Mouse (Mus musculus) Patski (cell line): ENCODE measurements around the gene Clip1. TPM values are rescaled to one million over a fixed set of nuclear protein-coding genes. Genes with fewer than 3 reads are reported as not detected.

Source experiments
- ATAC-seq: fragments of 100-300 bp; one replicate; pipeline ENCODE4 v1.8.0; 2021
- CTCF ChIA-PET: fragments of 350-600 bp; sonication (Branson Sonifier 250); formaldehyde crosslinking; loops from one replicate; lab custom pipeline; 2022; ENCODE audit warnings: inconsistent platforms; lab: Charles Lee
- POLR2A ChIA-PET: fragments of 350-600 bp; sonication (Branson Sonifier 250); formaldehyde crosslinking; loops from one replicate; lab custom pipeline; 2022; ENCODE audit warnings: antibody characterized with exemption, inconsistent platforms; lab: Charles Lee
- DNase-seq: peaks from one replicate; pipeline ENCODE4 v3.0.0-alpha.2; 2011; ENCODE audit warnings: low read depth, low spot score
- H3K27me3 ChIP-seq: fragments of 371-371 bp; one replicate; pipeline ENCODE4 v1.5.1; 2021
- CTCF ChIP-seq: fragments of 100-300 bp; IDR thresholded peaks from one replicate; pipeline ENCODE4 v1.5.1; 2021
- in situ Hi-C: fragments of 300-500 bp; cut with MboI; formaldehyde crosslinking; loops from 3 replicates; pipeline ENCODE4 v1.11.1; 2018; ENCODE audit warnings: low pct_unique_long_range_greater_than_20kb, mixed read lengths
- polyA plus RNA-seq: library from polyadenylated mRNA; unstranded; gene quantifications from one replicate; pipeline ENCODE4 v1.2.3, GENCODE M21; 2021

The Clip1 gene
- polyA plus RNA-seq, 1 experiment from 2014 or later: 51.3 TPM

DNA sequence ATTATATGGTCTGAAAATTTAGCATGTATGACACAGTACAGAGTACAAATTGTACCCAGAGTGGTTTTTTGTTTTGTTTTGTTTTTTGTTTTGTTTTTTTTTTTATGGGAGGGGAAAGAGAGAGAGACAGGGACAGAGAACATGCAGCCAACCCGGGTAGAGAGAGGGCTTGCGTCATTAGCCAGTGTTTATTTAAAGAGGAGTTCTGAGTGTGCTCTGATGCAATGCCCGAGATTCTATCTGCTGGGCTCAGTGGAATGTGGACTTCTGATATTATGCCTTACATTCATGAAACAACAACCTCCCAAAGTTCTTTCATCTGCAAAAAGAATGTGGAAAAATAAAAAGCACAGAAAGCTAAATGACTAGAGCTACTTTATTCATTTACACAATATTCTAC is 9.2 kb downstream of the Clip1 start:
- ATAC-seq (no peak), DNase-seq (no peak)
- POLR2A ChIA-PET: no interaction called here
- TF ChIP-seq CTCF: no peak
- in situ Hi-C loops: no loop called here
- CTCF ChIA-PET: no interaction called here
- H3K27me3 ChIP-seq: no peaks in the 10 kb centered on the region

DNA sequence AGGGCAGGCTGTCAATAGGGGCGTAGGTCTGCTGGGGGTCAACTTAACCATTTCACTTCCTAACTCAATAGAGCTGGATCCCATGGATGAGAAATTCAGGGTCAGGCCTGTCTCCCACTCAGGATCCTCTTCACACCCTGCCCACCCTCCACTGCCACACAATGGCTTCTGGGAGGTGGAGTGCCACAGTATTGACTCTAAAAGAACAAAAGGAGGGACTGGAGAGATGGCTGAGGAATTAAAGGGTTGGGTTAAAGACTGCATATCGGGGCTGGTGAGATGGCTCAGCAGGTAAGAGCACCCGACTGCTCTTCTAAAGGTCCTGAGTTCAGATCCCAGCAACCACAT is 13.0 kb downstream of the Clip1 start:
- TF ChIP-seq CTCF: no peak
- DNase-seq (no peak), ATAC-seq (no peak)
- in situ Hi-C loops: no loop called here
- POLR2A ChIA-PET: interaction anchor here (1.4 kb wide), 1 partner anchor 10 kb away, joined by 5 read pairs; no protein-coding TSS in a partner anchor
- CTCF ChIA-PET: interaction anchor here (0.9 kb wide), 1 partner anchor 29 kb away, joined by 3 read pairs; no protein-coding TSS in a partner anchor
- no peaks in the 10 kb centered on the region for H3K27me3 ChIP-seq

DNA sequence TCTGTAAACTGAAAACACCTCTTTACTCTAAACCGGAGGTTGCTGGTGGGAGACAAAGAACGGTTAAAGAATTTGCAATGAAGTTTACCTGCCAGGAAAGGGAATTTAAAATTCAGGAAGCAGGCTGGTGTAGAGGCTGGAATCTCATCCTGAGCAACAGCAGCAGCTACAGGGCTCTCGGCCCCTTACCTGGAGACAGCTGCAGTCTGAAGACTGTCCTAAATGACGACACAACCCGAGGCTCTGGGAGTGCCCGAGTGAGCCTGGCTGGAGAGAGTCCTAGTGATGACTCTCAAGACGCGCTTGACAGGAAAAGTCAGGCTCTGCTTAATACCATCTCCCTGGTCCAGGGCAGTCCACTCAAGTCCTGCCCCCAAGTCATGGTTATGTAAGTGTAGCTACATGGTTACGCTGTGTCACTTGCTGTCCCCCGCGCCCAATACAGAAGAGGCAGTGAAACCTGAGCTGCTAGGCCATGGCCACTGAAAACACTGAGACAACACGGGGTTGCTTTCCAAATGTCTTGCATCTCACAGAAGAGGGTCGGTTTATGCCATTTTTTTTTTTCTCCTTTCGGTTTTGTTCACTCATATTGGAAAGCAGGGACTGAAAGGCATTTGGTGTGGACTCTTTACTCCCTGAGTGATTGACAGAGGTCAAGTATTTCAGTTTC is 13.5 kb downstream of the Clip1 start:
- no peak for TF ChIP-seq CTCF
- H3K27me3 ChIP-seq: no peaks in the 10 kb centered on the region
- CTCF ChIA-PET: interaction anchor here (0.7 kb wide), 1 partner anchor 9 kb away, joined by 3 read pairs; no protein-coding TSS in a partner anchor
- no peak for ATAC-seq
- in situ Hi-C loops: no loop called here
- POLR2A ChIA-PET: interaction anchor here (1.4 kb wide), 1 partner anchor 10 kb away, joined by 5 read pairs; no protein-coding TSS in a partner anchor
- no peak for DNase-seq

DNA sequence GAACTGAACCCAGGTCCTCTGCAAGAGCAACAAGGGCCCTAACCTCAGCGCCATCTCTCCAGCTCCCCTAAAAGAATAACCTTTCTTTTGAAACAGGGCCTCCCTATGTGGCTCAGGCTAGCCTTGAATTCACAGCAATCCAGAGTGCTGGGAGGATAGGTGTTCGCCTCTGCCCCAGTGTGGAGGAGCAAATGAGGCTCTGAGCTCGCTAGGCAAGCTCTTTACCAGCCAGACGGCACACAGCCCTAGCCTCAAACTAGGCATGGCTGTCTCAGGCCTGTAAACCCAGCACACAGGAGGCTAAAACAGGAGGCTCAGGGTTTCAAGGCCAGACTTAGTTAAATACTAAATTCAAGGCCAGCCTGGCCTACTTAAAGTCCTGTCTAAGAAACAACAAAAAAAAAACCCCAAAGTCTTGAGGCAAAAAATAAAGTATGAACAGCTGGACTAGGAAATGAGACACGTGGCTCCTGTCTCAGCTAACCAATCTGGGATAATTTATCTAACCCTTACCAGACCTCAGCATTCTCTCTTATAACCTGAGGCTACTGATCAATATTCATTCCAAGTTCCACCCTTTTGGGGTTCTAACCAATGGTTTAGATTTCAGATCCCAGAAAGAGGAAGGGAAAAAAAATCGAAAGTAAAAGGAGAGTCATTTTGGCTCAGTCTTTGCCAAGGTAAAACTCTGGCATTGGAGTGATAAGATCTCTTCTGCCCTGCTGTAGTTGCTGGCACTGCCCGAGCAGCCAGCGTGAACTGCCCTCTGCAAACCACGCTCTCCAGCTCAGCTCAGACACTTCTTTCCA is 14.2 kb downstream of the Clip1 start:
- ATAC-seq (no peak), DNase-seq (no peak)
- CTCF ChIA-PET: interaction anchor here (0.7 kb wide), 1 partner anchor 8 kb away, joined by 3 read pairs; no protein-coding TSS in a partner anchor
- TF ChIP-seq CTCF: no peak
- H3K27me3 ChIP-seq: no peaks in the 10 kb centered on the region
- POLR2A ChIA-PET: interaction anchor here (0.5 to 1.4 kb wide), 2 partner anchors 11 to 19 kb away, joined by 5 to 10 read pairs; no protein-coding TSS in a partner anchor
- in situ Hi-C loops: no loop called here

DNA sequence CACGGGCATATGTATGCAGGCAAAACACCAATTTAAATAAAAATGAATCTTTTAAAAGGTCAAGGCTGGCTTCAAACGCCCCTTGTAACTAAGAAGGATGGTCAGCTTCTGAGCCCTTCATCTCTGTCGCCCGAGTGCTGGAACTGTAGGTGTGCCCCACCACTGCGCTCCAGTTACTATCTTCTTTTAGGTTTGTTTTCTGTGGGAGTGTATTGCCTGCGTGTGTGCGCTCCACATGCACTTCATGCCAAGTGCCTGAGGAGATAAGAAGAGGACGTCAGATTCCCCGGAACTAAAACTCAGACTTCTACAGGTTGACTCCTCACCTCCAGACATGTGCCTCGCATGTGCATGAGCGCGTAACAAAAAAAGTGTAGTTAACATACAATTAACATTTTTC is 16.5 kb downstream of the Clip1 start:
- CTCF ChIA-PET: no interaction called here
- no peak for TF ChIP-seq CTCF
- H3K27me3 ChIP-seq: no peaks in the 10 kb centered on the region
- POLR2A ChIA-PET: no interaction called here
- ATAC-seq (no peak), DNase-seq (no peak)
- in situ Hi-C loops: no loop called here

DNA sequence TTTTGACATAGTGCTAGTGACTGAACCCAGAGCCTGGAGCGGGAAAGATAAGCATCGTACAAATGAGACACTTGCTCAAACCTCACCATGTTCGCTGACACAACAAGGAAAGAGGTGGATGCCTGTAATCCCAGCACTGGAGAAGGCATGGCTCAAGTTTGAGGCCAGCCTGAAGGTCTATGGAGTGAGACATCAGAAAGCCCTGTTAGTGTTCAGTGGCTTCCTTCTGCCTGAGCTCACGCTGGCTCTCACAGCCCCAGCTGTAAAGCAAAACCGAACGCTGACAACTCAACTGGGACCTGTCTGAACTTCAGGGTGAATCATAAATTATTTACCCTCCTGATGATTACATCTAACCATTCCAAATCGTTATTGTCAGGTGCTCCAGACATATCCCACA is 18.5 kb downstream of the Clip1 start:
- ChIA-PET POLR2A (no interaction called here), CTCF (interaction anchor here (1.3 kb wide), 1 partner anchor 33 kb away, joined by 3 read pairs; no protein-coding TSS in a partner anchor)
- H3K27me3 ChIP-seq: no peaks in the 10 kb centered on the region
- in situ Hi-C loops: no loop called here
- DNase-seq (no peak), ATAC-seq (no peak)
- TF ChIP-seq CTCF: no peak

DNA sequence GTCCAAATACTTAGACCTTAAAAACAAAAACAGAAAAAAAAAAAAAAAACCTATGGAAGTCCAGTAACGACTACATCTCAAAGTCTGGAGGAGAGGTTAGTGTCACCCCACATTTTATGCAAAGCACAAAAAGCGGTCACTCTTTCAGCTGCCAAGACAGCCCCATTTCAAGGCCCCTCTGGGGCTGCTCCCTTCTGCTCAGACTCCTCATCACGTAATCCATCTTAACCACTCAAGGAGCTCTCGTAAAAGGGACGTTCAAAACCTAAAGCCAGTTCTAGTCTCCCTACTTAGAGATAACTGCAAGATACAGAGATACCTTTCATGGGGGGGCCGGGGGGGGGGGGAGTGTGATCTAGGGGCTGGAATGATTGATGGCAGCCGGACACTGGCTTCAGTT is 20.1 kb downstream of the Clip1 start:
- ChIA-PET POLR2A (interaction anchor here (1.9 kb wide), 1 partner anchor 20 kb away, joined by 7 read pairs; the partner anchor contains the start of gene Clip1), CTCF (no interaction called here)
- ATAC-seq: no peak
- no peak for TF ChIP-seq CTCF
- no peaks in the 10 kb centered on the region for H3K27me3 ChIP-seq
- in situ Hi-C loops: no loop called here
- no peak for DNase-seq

DNA sequence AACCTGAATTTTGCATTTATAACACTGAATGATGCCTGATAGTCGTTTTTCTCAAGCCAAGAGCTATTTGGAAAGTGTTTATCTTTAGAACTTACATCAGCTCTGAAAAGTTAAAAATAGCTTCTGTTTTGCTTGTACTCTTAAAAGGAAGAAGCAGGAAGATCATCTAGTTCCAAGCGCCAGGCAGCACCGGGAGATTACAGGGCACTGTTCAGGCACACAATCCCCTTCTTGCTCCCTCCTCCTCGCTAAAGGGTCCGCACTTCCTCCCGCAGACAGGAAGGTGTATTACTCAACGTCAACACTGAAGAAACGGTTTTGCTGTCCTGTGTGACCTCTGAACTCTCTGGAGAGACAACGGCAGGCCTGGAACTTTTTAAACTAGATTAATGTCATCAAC is 22.4 kb downstream of the Clip1 start:
- H3K27me3 ChIP-seq: no peaks in the 10 kb centered on the region
- no peak for DNase-seq
- in situ Hi-C loops: no loop called here
- no peak for ATAC-seq
- TF ChIP-seq CTCF: no peak
- ChIA-PET CTCF (interaction anchor here (0.9 to 2.1 kb wide), 5 partner anchors 9 to 61 kb away, joined by 3 to 9 read pairs (median 4); no protein-coding TSS in a partner anchor), POLR2A (interaction anchor here (0.6 to 1.9 kb wide), 3 partner anchors 12 to 36 kb away, joined by 3 to 7 read pairs (median 3); partner anchors contain the start of gene Clip1)

DNA sequence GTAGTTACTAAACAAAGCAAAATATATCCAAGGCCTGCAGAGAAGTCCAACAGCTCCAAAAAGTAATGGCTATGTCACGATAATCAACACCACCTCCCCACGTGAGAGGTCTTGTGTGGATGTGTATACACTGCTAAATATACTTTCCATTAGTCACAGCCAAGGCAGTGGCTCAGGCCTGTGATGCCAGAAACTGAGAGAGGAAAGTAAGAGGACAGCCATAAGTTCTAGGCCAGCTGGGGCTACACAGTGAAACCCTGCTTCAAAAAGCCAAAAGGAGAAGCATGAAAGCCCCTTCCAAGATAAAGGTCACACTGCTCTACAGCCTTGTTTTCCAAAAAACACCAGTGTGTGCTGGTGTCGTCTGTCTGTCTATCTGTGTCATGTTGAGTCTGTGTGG is 22.8 kb downstream of the Clip1 start:
- DNase-seq: no peak
- ATAC-seq: no peak
- in situ Hi-C loops: no loop called here
- ChIA-PET CTCF (interaction anchor here (0.9 to 2.1 kb wide), 3 partner anchors 9 to 61 kb away, joined by 3 to 6 read pairs (median 3); no protein-coding TSS in a partner anchor), POLR2A (interaction anchor here (0.6 to 1.0 kb wide), 2 partner anchors 12 to 36 kb away, joined by 3 read pairs; no protein-coding TSS in a partner anchor)
- TF ChIP-seq CTCF: no peak
- H3K27me3 ChIP-seq: no peaks in the 10 kb centered on the region

DNA sequence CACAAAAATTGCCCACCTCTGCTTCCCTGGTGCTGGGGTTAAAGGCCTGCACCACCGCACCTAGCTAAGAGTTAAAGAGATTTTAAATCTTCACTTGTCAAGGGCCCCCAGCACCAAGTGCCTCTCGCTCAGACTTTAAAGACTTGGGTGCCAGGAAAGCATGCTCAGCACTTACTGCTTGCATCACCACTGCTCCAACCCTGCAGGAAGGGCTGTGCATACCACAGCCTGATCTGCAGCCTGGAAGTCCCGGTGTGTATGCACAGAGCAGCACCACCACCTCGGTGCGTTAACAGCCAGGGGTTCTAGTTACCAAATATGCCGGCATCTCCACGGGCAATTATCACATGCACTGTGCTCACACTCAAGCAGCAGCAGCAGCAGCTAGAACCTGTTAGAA is 26.8 kb downstream of the Clip1 start:
- in situ Hi-C loops: no loop called here
- ATAC-seq: no peak
- no peak for TF ChIP-seq CTCF
- no peak for DNase-seq
- ChIA-PET CTCF (interaction anchor here (1.2 kb wide), 2 partner anchors 15 to 40 kb away, joined by 3 read pairs; no protein-coding TSS in a partner anchor), POLR2A (no interaction called here)
- H3K27me3 ChIP-seq: no peaks in the 10 kb centered on the region

DNA sequence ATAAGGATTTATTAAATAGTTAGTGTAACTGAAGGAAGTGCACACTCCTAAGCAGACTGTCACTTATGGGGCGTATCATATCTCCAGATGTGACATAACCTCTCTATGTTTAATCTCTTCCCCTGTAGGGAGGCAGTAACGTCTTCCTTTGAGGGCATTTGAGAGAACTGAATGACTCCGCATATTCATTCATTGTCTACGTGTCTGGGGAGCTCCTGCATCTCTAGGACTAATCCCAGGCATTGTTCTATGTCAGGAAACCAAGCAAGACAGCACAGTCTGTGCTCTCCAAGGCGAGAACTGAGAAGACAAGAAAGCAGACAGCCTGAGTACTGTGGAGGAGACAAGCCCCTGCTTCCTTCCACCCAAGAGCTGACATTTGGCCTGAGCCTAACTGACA is 29.5 kb downstream of the Clip1 start:
- CTCF ChIA-PET: no interaction called here
- TF ChIP-seq CTCF: no peak
- in situ Hi-C loops: no loop called here
- ATAC-seq: no peak
- no peaks in the 10 kb centered on the region for H3K27me3 ChIP-seq
- no peak for DNase-seq
- POLR2A ChIA-PET: no interaction called here
